Mouse (Mus musculus): ENCODE results near the gene Hbp1. TPM values are rescaled to one million over a fixed set of nuclear protein-coding genes. Genes with fewer than 3 reads are reported as not detected.

The Hbp1 gene
- polyA plus RNA-seq, 1 experiment from 2014 or later = 47.3 TPM

- Histone ChIP-seq H3K27ac (ENCODE audit: low read depth) (no peak overlapping the region), H3K4me2 (ENCODE audit: low read depth, low read length) (no peak overlapping the region)
- WGBS (ENCODE audit: insufficient replicate concordance) = 60% methylated on average over 2 of the region's 2 CpGs
These were observed 54.4 kb downstream of the Hbp1 start for GRCm38 (mm10) chr12:31895888-31896287.

GRCm38 (mm10) chr12:31895095-31895734 lies 55.1 kb downstream of the Hbp1 start:
- no peak overlapping the region for H3K9ac ChIP-seq (replicated peaks)
- 69% methylated on average over 8 of the region's 8 CpGs for WGBS (ENCODE audit: insufficient replicate concordance)
- H3K36me3 ChIP-seq (replicated peaks; ENCODE audit: insufficient read depth, low read length) = peaks cover 2% of the 10 kb centered on the region; the same call in 1 of the 2 replicates
- H3K27me3 ChIP-seq (ENCODE audit: insufficient read depth, low read length) = no peaks in the 10 kb centered on the region
- DNase-seq = no peak
- H3K9me3 ChIP-seq (ENCODE audit: low read length) = no peaks in the 10 kb centered on the region
- H3K27ac ChIP-seq (ENCODE audit: low read depth) = no peak overlapping the region
- TF ChIP-seq EP300 (IDR thresholded peaks at IDR 0.05; ENCODE audit: low read depth) (no peak), CTCF (IDR thresholded peaks at IDR 0.05; ENCODE audit: low read depth) (no peak)
- H3K4me1 ChIP-seq (ENCODE audit: insufficient read depth) = no peaks in the 10 kb centered on the region
- no peak for ATAC-seq
- no peak overlapping the region for H3K4me3 ChIP-seq (ENCODE audit: low read depth, low read length)
- no peak overlapping the region for H3K4me2 ChIP-seq (ENCODE audit: low read depth, low read length)

More at GRCm38 (mm10) chr12:31895888-31896287, 54.4 kb downstream of the Hbp1 start:
- no peak for ATAC-seq
- no peak overlapping the region for H3K4me3 ChIP-seq (ENCODE audit: low read depth, low read length)
- no peak for DNase-seq
- H3K27me3 ChIP-seq (ENCODE audit: insufficient read depth, low read length) = no peaks in the 10 kb centered on the region
- no peaks in the 10 kb centered on the region for H3K4me1 ChIP-seq (ENCODE audit: insufficient read depth)
- peaks cover 2% of the 10 kb centered on the region; the same call in 1 of the 2 replicates for H3K36me3 ChIP-seq (replicated peaks; ENCODE audit: insufficient read depth, low read length)
- TF ChIP-seq CTCF (IDR thresholded peaks at IDR 0.05; ENCODE audit: low read depth) = no peak
- no peak for TF ChIP-seq EP300 (IDR thresholded peaks at IDR 0.05; ENCODE audit: low read depth)
- H3K9ac ChIP-seq (replicated peaks) = no peak overlapping the region
- no peaks in the 10 kb centered on the region for H3K9me3 ChIP-seq (ENCODE audit: low read length)

- no peak for ATAC-seq
- 83% methylated on average over 7 of the region's 7 CpGs for WGBS (ENCODE audit: insufficient replicate concordance)
These were observed 57.6 kb downstream of the Hbp1 start for GRCm38 (mm10) chr12:31892771-31893170.

GRCm38 (mm10) chr12:31892079-31892478 lies 58.3 kb downstream of the Hbp1 start:
- no peak overlapping the region for H3K9ac ChIP-seq (replicated peaks)
- no peak for DNase-seq
- no peak overlapping the region for H3K27ac ChIP-seq (ENCODE audit: low read depth)
- TF ChIP-seq CTCF (IDR thresholded peaks at IDR 0.05; ENCODE audit: low read depth) = no peak
- TF ChIP-seq EP300 (IDR thresholded peaks at IDR 0.05; ENCODE audit: low read depth) = no peak
- no peaks in the 10 kb centered on the region for H3K27me3 ChIP-seq (ENCODE audit: insufficient read depth, low read length)
- no peak overlapping the region for H3K4me3 ChIP-seq (ENCODE audit: low read depth, low read length)
- ATAC-seq = peak; percentile 55; the same call in 1 of the 2 replicates
- no peaks in the 10 kb centered on the region for H3K4me1 ChIP-seq (ENCODE audit: insufficient read depth)
- H3K9me3 ChIP-seq (ENCODE audit: low read length) = no peaks in the 10 kb centered on the region
- peaks cover 2% of the 10 kb centered on the region; the same call in 1 of the 2 replicates for H3K36me3 ChIP-seq (replicated peaks; ENCODE audit: insufficient read depth, low read length)
- H3K4me2 ChIP-seq (ENCODE audit: low read depth, low read length) = no peak overlapping the region

More at GRCm38 (mm10) chr12:31892771-31893170, 57.6 kb downstream of the Hbp1 start:
- no peaks in the 10 kb centered on the region for H3K4me1 ChIP-seq (ENCODE audit: insufficient read depth)
- TF ChIP-seq CTCF (IDR thresholded peaks at IDR 0.05; ENCODE audit: low read depth) = no peak
- no peak for TF ChIP-seq EP300 (IDR thresholded peaks at IDR 0.05; ENCODE audit: low read depth)
- no peak overlapping the region for H3K9ac ChIP-seq (replicated peaks)
- H3K4me2 ChIP-seq (ENCODE audit: low read depth, low read length) = no peak overlapping the region
- no peak for DNase-seq
- no peaks in the 10 kb centered on the region for H3K9me3 ChIP-seq (ENCODE audit: low read length)
- no peak overlapping the region for H3K27ac ChIP-seq (ENCODE audit: low read depth)
- 0 out of 2 replicates have a peak, but pooled peaks cover 2% of the 10 kb centered on the region for H3K36me3 ChIP-seq (replicated peaks; ENCODE audit: insufficient read depth, low read length)
- H3K4me3 ChIP-seq (ENCODE audit: low read depth, low read length) = no peak overlapping the region
- H3K27me3 ChIP-seq (ENCODE audit: insufficient read depth, low read length) = no peaks in the 10 kb centered on the region

GRCm38 (mm10) chr12:31890685-31891084 lies 59.6 kb downstream of the Hbp1 start:
- no peak for DNase-seq
- no peak overlapping the region for H3K27ac ChIP-seq (ENCODE audit: low read depth)
- ATAC-seq = no peak
- no peaks in the 10 kb centered on the region for H3K4me1 ChIP-seq (ENCODE audit: insufficient read depth)
- H3K4me2 ChIP-seq (ENCODE audit: low read depth, low read length) = no peak overlapping the region
- H3K27me3 ChIP-seq (ENCODE audit: insufficient read depth, low read length) = no peaks in the 10 kb centered on the region
- no peak overlapping the region for H3K4me3 ChIP-seq (ENCODE audit: low read depth, low read length)
- 78% methylated on average over 6 of the region's 6 CpGs for WGBS (ENCODE audit: insufficient replicate concordance)
- H3K9ac ChIP-seq (replicated peaks) = no peak overlapping the region
- peaks cover 8% of the 10 kb centered on the region; the same call in 1 of the 2 replicates for H3K36me3 ChIP-seq (replicated peaks; ENCODE audit: insufficient read depth, low read length)
- H3K9me3 ChIP-seq (ENCODE audit: low read length) = no peaks in the 10 kb centered on the region
- TF ChIP-seq CTCF (IDR thresholded peaks at IDR 0.05; ENCODE audit: low read depth) (no peak), EP300 (IDR thresholded peaks at IDR 0.05; ENCODE audit: low read depth) (no peak)

- H3K4me2 ChIP-seq (ENCODE audit: low read depth, low read length) = no peak overlapping the region
- no peaks in the 10 kb centered on the region for H3K9me3 ChIP-seq (ENCODE audit: low read length)
- no peak for DNase-seq
- no peaks in the 10 kb centered on the region for H3K27me3 ChIP-seq (ENCODE audit: insufficient read depth, low read length)
- no peak for TF ChIP-seq EP300 (IDR thresholded peaks at IDR 0.05; ENCODE audit: low read depth)
- TF ChIP-seq CTCF (IDR thresholded peaks at IDR 0.05; ENCODE audit: low read depth) = no peak
- peaks cover 8% of the 10 kb centered on the region; the same call in 1 of the 2 replicates for H3K36me3 ChIP-seq (replicated peaks; ENCODE audit: insufficient read depth, low read length)
- H3K4me3 ChIP-seq (ENCODE audit: low read depth, low read length) = no peak overlapping the region
- no peak for ATAC-seq
- no peak overlapping the region for H3K27ac ChIP-seq (ENCODE audit: low read depth)
- WGBS (ENCODE audit: insufficient replicate concordance) = 89% methylated on average over 11 of the region's 11 CpGs
- H3K9ac ChIP-seq (replicated peaks) = no peak overlapping the region
- no peaks in the 10 kb centered on the region for H3K4me1 ChIP-seq (ENCODE audit: insufficient read depth)
These were observed 64.3 kb downstream of the Hbp1 start for GRCm38 (mm10) chr12:31885844-31886606.

All from liver, postnatal 0 days (tissue).